Mouse (Mus musculus) bone marrow, adult 2 months (tissue): ENCODE measurements at regions not wholly inside any gene's neighbourhood (a gene's known extent, or its start where the extent isn't known, plus 50 kb on each side); places are given as distances from the start of the nearest gene placed in this dataset.

ENCODE experiments used
- H3K27ac ChIP-seq: fragments of 200-500 bp; 2 replicates; pipeline ENCODE4 v1.5.1; 2012; ENCODE audit warnings: low read depth, mild to moderate bottlenecking, control low read depth, inconsistent platforms, low read length; ENCODE audit not compliant: control insufficient read depth, poor library complexity, insufficient read depth
- H3K4me1 ChIP-seq: fragments of 200-500 bp; 2 replicates; pipeline ENCODE4 v1.6.1; 2011; ENCODE audit warnings: low read length; ENCODE audit not compliant: control insufficient read depth, insufficient read depth
- H3K4me3 ChIP-seq: fragments of 200-500 bp; replicated peaks from 2 replicates; pipeline ENCODE3; 2011; ENCODE audit warnings: mild to moderate bottlenecking, low read depth, low read length, control low read depth; ENCODE audit not compliant: control insufficient read depth
- CTCF ChIP-seq: fragments of 200-500 bp; IDR thresholded peaks from 2 replicates; pipeline ENCODE4 v1.5.1; 2011; ENCODE audit warnings: low read length, control low read depth; ENCODE audit not compliant: control insufficient read depth, insufficient read depth
- POLR2A ChIP-seq: fragments of 200-500 bp; IDR thresholded peaks from 2 replicates; pipeline ENCODE4 v1.6.1; 2011; ENCODE audit warnings: low read depth, mild to moderate bottlenecking, control low read depth, low read length, borderline replicate concordance; ENCODE audit not compliant: control insufficient read depth
- WGBS: fragments of 180-500 bp; shearing (Covaris S2); methylation state at CpG from one replicate; pipeline ENCODE4 v1.1.7; 2018; 5-methylcytosine and 5-hydroxymethylcytosine counted together

DNA sequence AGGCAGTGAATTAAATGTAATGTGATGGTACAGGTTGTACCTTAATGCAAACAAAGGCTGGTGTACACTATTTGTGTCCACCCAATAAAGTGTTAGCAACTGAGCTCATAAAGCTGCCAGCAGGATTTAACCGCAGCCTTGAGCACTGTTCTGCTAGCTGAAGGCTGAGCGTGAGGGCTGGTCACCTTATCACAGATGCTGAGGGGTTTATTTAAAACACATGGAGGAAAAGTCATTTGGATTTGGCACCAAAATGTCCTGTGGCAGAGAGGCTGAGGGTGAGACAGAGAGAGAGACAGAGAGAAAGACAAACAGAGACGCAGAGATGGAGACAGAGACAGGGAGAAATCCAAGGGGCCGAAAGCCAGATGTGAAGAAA, 181.9 kb upstream of the Habp2 start:
- TF ChIP-seq CTCF, result no peak
- TF ChIP-seq POLR2A, result no peak
- H3K4me3 ChIP-seq, result no peak overlapping the region
- H3K27ac ChIP-seq, result no peak overlapping the region
- 87% methylated on average over 4 of the region's 4 CpGs for WGBS
- H3K4me1 ChIP-seq, result no peaks in the 10 kb centered on the region

DNA sequence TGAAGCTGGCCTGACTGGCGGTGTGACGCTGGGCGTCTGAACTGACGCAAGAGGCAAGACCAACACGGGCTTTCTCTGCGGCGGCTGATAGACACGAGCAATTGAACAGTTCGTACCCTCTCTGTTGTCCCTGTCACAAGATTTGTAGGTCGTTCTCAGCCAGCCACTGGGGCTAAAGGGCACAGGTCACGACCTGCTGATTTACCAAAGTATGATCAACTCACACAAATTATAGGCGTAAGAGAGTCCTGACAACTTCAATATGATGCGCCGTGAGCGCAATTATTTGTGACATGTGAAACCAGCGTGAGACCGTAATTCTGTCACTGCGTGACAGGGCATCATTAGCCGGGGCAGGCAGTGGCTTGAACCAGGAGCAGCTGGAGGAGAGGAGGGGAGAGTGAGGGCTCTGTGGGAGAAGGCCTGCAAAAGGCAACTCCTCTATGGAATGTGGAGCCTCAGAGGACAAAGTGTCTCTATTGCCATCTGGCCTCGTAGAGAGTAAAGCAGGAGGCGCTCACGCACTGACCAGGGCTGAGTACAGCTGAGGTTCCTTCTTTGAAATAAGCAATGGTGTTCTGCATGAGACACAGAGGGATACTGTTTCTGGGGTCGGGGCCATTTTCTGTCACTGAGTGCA, 181.4 kb upstream of the Habp2 start:
- Histone ChIP-seq H3K27ac (no peak overlapping the region), H3K4me3 (no peak overlapping the region), H3K4me1 (no peaks in the 10 kb centered on the region)
- WGBS, result 86% methylated on average over 23 of the region's 23 CpGs
- no peak for TF ChIP-seq CTCF
- no peak for TF ChIP-seq POLR2A

DNA sequence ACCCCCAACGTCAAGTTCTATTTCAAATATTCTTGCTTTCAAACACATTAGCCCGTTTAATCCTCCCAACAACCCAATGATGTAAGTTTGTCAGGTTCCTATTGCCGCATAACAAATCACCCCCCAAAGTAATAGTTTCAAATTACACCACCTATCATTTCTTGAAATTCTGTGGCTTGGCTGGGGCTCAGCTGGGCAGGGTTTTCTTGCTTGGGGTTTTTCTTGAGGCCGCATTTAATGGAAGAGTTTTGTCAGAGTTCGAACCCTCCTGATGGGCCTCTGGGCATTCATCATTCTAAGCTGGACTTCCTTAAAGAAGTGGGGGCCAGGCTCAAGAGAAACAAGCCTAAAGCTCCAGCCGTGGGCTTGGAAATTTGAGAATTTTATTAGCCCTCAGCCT, 178.1 kb upstream of the Habp2 start:
- no peak overlapping the region for H3K27ac ChIP-seq
- TF ChIP-seq CTCF (no peak), POLR2A (no peak)
- WGBS, result 76% methylated on average over 6 of the region's 6 CpGs
- no peaks in the 10 kb centered on the region for H3K4me1 ChIP-seq
- no peak overlapping the region for H3K4me3 ChIP-seq

DNA sequence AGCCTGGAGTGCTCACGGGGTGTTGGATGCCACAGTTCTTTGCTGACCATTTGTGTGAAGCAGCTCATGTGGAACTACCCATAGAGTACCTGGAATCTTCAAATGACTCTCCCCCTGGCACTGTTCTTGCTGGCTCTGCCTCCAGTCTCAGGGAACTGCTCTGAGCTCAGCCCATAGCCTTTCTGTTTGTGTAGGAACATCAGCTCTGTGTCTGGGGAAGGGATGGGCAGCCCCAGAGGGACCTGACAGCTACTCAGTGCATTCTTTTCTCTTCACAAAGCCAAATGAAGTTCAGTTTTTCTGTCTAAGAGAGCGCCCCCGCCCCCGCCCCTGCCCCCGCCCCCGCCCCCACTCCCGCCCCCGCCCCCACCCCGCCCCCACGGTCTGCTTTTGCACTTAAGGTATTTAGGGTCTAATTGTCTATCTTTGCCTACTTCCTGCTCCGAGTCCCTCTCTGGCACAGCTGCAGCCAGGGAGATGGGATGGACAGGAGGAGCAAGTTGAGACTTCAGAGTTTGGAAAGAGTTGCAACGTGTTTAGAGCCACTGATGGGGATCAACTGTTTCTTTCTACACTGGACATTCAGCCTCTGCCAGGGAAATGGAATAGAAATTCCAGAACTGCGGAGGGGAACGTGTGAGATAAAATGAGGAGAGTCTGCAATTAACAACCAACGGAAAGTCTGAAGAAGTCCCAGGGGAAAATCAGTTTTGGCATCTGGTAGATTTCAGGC, 171.2 kb upstream of the Habp2 start:
- H3K4me1 ChIP-seq, result no peaks in the 10 kb centered on the region
- 58% methylated on average over 15 of the region's 15 CpGs for WGBS
- TF ChIP-seq CTCF (no peak), POLR2A (no peak)

DNA sequence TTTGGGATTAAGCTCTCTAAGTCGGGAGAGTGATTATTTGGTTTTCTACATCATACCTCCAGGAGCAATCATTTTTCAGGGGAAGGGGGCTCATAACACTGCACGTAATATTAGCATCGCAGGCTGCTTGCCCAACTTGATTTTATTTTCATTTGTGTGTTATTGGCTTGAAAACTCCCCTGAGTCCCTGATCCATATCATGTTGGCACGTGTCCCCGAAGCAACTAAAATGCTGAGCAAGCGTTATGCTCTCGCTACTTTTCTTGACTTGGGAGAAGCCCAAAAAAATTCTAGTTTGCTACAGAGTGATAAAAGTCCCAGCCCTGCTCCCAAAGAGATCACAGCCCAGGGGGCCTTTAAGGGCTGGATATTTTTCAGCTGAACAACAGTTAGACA, 170.7 kb upstream of the Habp2 start:
- H3K27ac ChIP-seq, result no peak overlapping the region
- H3K4me3 ChIP-seq, result no peak overlapping the region
- WGBS, result 70% methylated on average over 7 of the region's 7 CpGs
- TF ChIP-seq POLR2A (no peak), CTCF (no peak)
- no peaks in the 10 kb centered on the region for H3K4me1 ChIP-seq

More for the DNA sequence above, 171.2 kb upstream of the Habp2 start:
- no peak overlapping the region for H3K4me3 ChIP-seq
- H3K27ac ChIP-seq, result no peak overlapping the region

DNA sequence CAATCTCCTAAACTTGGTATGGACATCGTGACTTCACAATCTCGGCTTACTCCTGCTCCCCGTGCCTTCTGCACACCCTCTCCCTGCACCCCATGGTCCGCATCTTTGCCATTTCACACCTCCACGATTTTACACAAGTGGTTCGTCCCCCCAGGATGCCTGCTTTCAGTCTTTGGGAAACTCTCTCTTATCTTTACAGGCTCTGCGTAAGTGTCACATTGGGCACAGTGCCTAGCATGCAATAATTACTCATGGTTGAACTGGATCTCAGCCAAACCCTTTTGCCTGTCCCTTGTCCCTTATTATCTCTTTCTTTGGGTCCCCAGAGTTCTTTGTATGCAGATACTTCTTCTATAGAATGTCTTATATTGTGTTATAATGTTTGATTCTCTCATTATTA, 166.2 kb upstream of the Habp2 start:
- 83% methylated on average over 7 of the region's 7 CpGs for WGBS
- Histone ChIP-seq H3K27ac (no peak overlapping the region), H3K4me3 (no peak overlapping the region), H3K4me1 (no peaks in the 10 kb centered on the region)
- TF ChIP-seq CTCF (no peak), POLR2A (no peak)

DNA sequence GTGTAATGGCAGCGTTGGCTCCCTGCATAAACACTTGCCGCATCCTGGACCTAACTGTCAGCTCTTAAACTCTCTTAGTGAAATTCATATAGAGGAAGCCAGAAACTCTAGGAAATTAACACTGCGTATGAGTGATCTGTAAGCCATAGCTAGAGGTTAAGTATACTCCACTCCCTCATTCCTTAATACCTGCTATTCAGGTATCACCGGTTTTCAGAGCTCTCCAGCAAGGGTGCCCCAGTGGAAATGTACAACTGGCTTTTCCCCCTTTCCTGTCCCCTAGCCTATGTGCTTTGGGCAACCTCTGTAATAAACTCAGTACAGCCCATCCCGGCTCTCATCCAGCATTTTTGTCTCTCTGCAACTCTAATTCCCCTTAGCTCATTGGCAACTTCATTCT, 164.8 kb upstream of the Habp2 start:
- Histone ChIP-seq H3K27ac (no peak overlapping the region), H3K4me1 (no peaks in the 10 kb centered on the region), H3K4me3 (no peak overlapping the region)
- TF ChIP-seq CTCF (no peak), POLR2A (no peak)
- 88% methylated on average over 5 of the region's 5 CpGs for WGBS

DNA sequence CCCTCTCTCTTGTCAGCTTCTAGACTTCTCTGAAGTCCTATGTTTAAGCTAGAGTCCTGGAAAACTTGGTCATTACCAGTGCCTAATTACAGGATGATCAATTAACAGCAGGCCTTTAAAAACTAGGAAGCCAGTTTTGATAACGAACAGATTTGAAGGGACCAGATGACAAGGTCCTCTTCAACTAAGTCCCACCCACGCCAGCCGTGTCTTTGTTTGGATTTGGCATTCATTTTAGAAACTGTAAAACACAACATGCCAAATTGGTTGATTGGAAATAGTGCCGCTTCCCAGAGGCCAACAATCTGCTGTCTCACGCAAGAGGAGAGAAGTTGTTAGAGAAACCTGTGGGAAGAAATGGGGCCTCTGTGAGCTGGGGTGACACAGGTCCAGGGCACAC, 155.4 kb upstream of the Habp2 start:
- Histone ChIP-seq H3K27ac (no peak overlapping the region), H3K4me3 (no peak overlapping the region), H3K4me1 (no peaks in the 10 kb centered on the region)
- 80% methylated on average over 5 of the region's 5 CpGs for WGBS
- TF ChIP-seq POLR2A (no peak), CTCF (no peak)
